Comparison of ENCODE assay signal across 26 mouse cellular contexts in genomic region chr8:116893938-116894337, GRCm38 (mm10). TPM values are rescaled to one million over a fixed set of nuclear protein-coding genes. Genes with fewer than 3 reads are reported as not detected.
DNase-seq lines count a peak whose midpoint lies in the region; ATAC-seq and TF ChIP-seq lines count a peak whose summit lies in the region.
"Had no signal": no experiment of that assay in that cellular context is flagged by ENCODE, and none has a peak within 500 bp of the region (broad histone marks: within the 10 kb centered on the region; RNA-seq: fewer than 3 reads in every experiment).

No protein-coding gene starts in this region.

- H3K27ac ChIP-seq in lung, embryonic 14.5 days (ENCODE audit: low read depth) = no peak overlapping the region
- H3K27ac ChIP-seq: embryonic facial prominence, embryonic 13.5 days; embryonic facial prominence, embryonic 15.5 days; forebrain, embryonic 10.5 days; forebrain, embryonic 12.5 days had no signal

- 44% methylated on average over 11 of the region's 11 CpGs for WGBS in lung, embryonic 14.5 days

- no peaks in the 10 kb centered on the region for H3K9me3 ChIP-seq in lung, embryonic 14.5 days (ENCODE audit: low read depth, low read length)
- H3K9me3 ChIP-seq: embryonic facial prominence, embryonic 13.5 days; embryonic facial prominence, embryonic 15.5 days; forebrain, embryonic 12.5 days had no signal

- H3K27me3 ChIP-seq in lung, embryonic 14.5 days (ENCODE audit: insufficient read depth, low read length) = no peaks in the 10 kb centered on the region
- H3K27me3 ChIP-seq: CH12.LX; embryonic facial prominence, embryonic 13.5 days; embryonic facial prominence, embryonic 15.5 days; forebrain, embryonic 12.5 days; Patski had no signal

- H3K9ac ChIP-seq in lung, embryonic 14.5 days = no peak overlapping the region
- H3K9ac ChIP-seq: embryonic facial prominence, embryonic 13.5 days; embryonic facial prominence, embryonic 15.5 days; forebrain, embryonic 12.5 days had no signal

- ATAC-seq in lung, embryonic 14.5 days (ENCODE audit: insufficient read depth) = no peak
- peak; percentile 63; the same call in 1 of the 2 replicates for ATAC-seq in common myeloid progenitor, adult 5-6 weeks (replicated peaks; ENCODE audit: low read depth, poor library complexity, severe bottlenecking)
- ATAC-seq in megakaryocyte, adult 5-6 weeks (ENCODE audit: poor library complexity, severe bottlenecking) = peak; percentile 43; the same call in 1 of the 2 replicates
- ATAC-seq: CD4-positive, CD25-positive, alpha-beta regulatory T cell, adult 4 months; forebrain, embryonic 14.5 days; forebrain, embryonic 16.5 days; Patski had no signal

- no peak overlapping the region for H3K4me2 ChIP-seq in lung, embryonic 14.5 days
- H3K4me2 ChIP-seq: embryonic facial prominence, embryonic 13.5 days; embryonic facial prominence, embryonic 15.5 days; forebrain, embryonic 12.5 days had no signal

- no peak for TF ChIP-seq CTCF in lung, embryonic 14.5 days (IDR thresholded peaks at IDR 0.05; ENCODE audit: low read depth)

- H3K36me3 ChIP-seq in lung, embryonic 14.5 days (ENCODE audit: insufficient read depth) = peaks cover 19% of the 10 kb centered on the region; the same call in 1 of the 2 replicates

- no peak overlapping the region for H3K4me3 ChIP-seq in lung, embryonic 14.5 days (ENCODE audit: low read depth, low read length)
- H3K4me3 ChIP-seq: embryonic facial prominence, embryonic 13.5 days; embryonic facial prominence, embryonic 15.5 days; erythroblast, embryonic 14.5 days; forebrain, embryonic 10.5 days; forebrain, embryonic 12.5 days had no signal

- DNase-seq in lung, embryonic 14.5 days = peak; percentile 2
- no peak for DNase-seq in lung, postnatal 10 days
- DNase-seq in T-cell, adult 2 months (ENCODE audit: low spot score) = no peak
- DNase-seq in adrenal gland, postnatal 36 days = no peak
- DNase-seq: adrenal gland, adult 2 months; adrenal gland, postnatal 10 days; adrenal gland, postnatal 25 days; B cell, adult 2 months; cerebellum, adult 11-12 months; cerebellum, adult 2 months; cerebellum, adult 9-10 months; cerebellum, postnatal 10 days; cerebellum, postnatal 25 days; embryo, embryonic 11 days had no signal

- no peaks in the 10 kb centered on the region for H3K4me1 ChIP-seq in lung, embryonic 14.5 days (ENCODE audit: insufficient read depth)
- H3K4me1 ChIP-seq: embryonic facial prominence, embryonic 13.5 days; embryonic facial prominence, embryonic 15.5 days; forebrain, embryonic 10.5 days; forebrain, embryonic 12.5 days had no signal

RNA-seq across cellular contexts. Expression of gene Cmc2, which starts 27.3 kb away (rescaled TPM):
- polyA plus RNA-seq in lung, embryonic 14.5 days (2014; fragmentation: Nextera tagmentation; extraction: Ambion mirVana) = 88.2 and 92.6 TPM in 2 replicates
- 64.4 and 73.8 TPM in 2 replicates for total RNA-seq in common myeloid progenitor, adult 5-6 weeks (2017)
- total RNA-seq in megakaryocyte, adult 5-6 weeks (2015) = 43.3 and 49.2 TPM in 2 replicates
- total RNA-seq in megakaryocyte, adult 5-6 weeks (2017) = 51.7 and 66.0 TPM in 2 replicates
- 10 to 100 TPM; 54.0 to 60.9 TPM for total RNA-seq in adrenal gland, postnatal 36 days (2021)

RNA-seq across cellular contexts. Expression of gene Cenpn, which starts 27.6 kb away (rescaled TPM):
- polyA plus RNA-seq in lung, embryonic 14.5 days (2014; fragmentation: Nextera tagmentation; extraction: Ambion mirVana) = 53.9 and 58.9 TPM in 2 replicates
- total RNA-seq in common myeloid progenitor, adult 5-6 weeks (2017) = 35.8 and 48.2 TPM in 2 replicates
- total RNA-seq in megakaryocyte, adult 5-6 weeks (2015) = 26.9 and 35.6 TPM in 2 replicates
- total RNA-seq in megakaryocyte, adult 5-6 weeks (2017) = 35.7 and 36.8 TPM in 2 replicates
- 1 to 10 TPM; 6.1 TPM for total RNA-seq in adrenal gland, postnatal 36 days (2021)

RNA-seq across cellular contexts. Expression of gene Atmin, which starts 49.3 kb away (rescaled TPM):
- 15.4 and 15.8 TPM in 2 replicates for polyA plus RNA-seq in lung, embryonic 14.5 days (2014; fragmentation: Nextera tagmentation; extraction: Ambion mirVana)
- 10.3 and 17.7 TPM in 2 replicates for total RNA-seq in common myeloid progenitor, adult 5-6 weeks (2017)
- 12.3 and 14.5 TPM in 2 replicates for total RNA-seq in megakaryocyte, adult 5-6 weeks (2015)
- 8.6 and 11.3 TPM in 2 replicates for total RNA-seq in megakaryocyte, adult 5-6 weeks (2017)
- 10 to 100 TPM; 23.1 to 24.4 TPM for total RNA-seq in adrenal gland, postnatal 36 days (2021)
